Mouse (Mus musculus): ENCODE results near the gene Hist1h2bc.
"Not testable (repeated sequence)": the region's sequence is repeated elsewhere in the genome, so short reads cannot be mapped to it uniquely, and the experiment has no call there.

Gene Hist1h2bc

DNA sequence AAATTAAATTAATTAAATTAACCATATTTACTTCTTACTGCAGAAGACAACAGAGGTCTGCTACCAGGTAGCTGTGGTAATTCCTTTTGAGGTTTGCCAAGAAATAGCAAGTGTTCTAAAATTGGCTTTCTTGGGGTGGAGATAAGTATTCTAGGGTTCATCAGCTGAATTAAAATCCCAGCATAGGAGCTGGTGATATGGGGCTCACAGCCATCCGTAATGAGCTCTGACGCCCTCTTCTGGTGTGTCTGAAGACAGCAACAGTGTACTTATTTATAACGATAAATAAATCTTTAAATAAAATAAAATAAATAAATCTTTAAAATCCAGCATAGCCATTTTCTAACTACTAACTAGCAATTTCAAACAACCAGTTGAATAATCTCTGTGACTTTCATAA lies 15.8 kb downstream of the Hist1h2bc start:
- no peak for DNase-seq (ENCODE audit: low read depth, low spot score)

DNA sequence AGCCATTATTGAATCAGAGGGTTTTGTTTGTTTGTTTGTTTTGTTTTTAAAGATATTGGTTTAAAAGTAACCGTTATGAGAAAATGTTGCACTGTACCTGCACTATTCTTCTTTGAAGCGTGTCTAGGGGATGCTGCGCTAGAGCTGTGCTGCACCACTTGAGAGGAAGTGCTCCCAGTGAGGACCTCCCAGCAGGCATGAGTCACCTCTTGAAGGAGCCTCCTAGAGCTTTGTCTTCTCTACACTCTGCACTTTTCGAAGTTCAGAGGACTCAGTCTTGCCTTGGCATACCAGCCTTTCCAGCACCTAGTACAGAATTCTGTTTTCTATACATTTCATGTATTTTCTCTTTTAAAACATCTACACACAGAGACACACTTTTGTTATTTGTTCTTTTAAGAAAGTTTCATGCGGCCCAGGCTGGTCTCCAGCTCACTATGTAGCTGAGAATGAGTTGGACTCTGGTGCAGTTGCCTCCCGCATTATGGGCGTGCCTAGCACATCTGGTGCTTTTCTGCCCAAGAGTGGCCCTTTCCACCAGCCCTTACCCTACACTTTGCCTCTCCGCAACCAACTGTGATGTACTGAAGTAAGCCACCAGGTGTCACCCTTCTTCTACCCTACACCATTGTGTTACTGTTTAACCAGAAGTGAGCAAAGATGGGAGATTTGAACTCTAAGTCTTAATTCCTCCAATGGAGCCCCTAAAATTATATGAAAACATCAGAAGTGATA lies 17.0 kb downstream of the Hist1h2bc start:
- DNase-seq (ENCODE audit: low read depth, low spot score) = peak; percentile 63

DNA sequence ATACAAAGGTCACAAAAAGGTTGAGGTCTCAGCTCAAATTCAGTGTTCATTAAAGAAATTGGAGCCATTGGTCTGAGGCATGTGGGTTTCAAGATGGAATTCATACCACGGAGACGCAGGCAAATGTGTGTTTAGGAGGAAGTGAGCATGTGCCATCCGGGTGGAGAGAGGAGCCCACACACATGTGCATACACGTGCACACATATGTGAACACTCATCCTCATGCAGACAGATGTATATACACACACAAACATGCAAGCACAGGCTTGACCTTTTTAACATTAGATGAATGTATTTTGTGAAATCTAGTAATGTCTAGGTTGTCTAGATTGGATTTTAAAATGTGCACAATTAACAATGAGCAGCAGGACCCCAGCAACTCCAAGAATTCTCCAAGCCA lies 18.2 kb downstream of the Hist1h2bc start:
- DNase-seq (ENCODE audit: low read depth, low spot score) = no peak

DNA sequence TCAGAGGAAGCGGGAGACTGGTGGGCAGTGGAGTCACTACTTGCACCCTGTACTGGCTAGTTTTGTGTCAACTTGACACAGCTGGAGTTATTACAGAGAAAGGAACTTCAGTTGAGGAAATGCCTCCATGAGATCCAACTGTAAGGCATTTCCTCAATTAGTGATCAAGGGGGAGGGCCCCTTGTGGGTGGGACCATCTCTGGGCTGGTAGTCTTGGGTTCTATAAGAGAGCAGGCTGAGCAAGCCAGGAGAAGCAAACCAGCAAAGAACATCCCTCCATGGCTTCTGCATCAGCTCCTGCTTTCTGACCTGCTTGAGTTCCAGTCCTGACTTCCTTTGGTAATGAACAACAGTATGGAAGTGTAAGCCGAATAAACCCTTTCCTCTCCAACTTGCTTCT lies 18.8 kb downstream of the Hist1h2bc start:
- DNase-seq (ENCODE audit: low read depth, low spot score) = not testable (repeated sequence)

DNA sequence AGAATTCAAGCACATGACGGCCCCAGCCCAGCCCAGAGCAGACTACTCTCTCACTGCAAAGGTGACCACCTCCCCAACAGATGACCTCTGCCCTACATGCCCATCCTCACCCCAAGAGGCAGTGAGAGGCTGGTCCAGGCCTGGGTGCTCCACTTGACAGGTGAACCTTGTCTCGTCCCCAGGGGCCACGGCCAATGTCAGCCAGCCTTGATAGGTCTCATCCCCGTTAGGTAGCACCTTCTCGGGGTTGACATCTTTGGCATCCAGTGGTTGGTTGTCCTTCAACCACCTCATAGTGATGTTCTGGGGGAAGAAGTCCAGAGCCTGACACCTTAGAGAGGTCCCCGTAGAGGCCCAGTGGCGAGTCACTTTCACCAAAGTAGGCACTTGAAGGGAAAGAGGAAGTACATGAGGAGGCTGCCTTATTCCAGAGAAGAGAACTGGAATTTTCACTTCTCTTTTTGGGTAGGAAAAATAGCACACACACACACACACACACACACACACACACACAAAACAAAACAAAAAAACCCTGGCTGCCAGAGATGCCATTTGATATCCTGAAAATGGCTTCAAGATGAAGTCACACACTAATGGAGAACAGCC lies 21.9 kb downstream of the Hist1h2bc start:
- no peak for DNase-seq (ENCODE audit: low read depth, low spot score)

DNA sequence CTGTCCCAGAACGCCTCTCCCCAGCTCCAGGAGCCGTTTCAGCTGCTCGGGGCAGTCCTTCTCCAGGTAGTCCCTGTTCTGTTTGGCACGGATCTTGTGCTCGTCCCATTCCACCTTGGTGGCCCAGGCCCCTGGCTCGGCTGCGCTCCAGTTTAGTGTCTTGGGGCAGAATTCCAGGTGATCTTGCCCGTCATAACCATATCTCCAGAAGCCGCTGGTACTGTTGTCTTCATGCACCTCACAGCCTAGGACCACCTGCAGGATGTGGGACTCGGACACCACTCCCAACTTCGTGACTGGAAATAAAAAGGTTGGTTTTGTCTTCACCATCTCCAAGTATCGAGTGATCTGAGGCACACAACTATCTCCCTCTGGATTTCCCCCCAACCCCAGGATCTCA lies 22.8 kb downstream of the Hist1h2bc start:
- DNase-seq (ENCODE audit: low read depth, low spot score) = no peak

DNA sequence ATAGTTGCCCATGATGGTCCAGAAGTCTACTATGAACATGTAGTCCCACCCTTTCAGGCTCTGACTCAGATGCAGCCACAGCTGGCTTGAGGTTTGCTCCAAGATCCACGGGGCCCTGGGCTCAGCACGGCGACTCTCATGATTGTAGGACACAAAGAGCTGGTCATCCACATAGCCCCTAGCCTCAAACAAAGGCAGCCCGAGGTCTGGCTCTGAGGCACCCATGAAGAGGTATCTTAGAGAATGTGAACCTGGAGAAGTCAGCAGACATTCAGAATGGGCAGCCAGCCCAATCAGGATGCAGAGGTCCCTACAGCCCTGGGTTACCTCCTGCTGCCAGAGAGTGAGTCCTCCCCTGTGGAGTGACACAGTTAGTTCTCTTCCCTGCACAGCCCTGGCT lies 24.0 kb downstream of the Hist1h2bc start:
- no peak for DNase-seq (ENCODE audit: low read depth, low spot score)

DNA sequence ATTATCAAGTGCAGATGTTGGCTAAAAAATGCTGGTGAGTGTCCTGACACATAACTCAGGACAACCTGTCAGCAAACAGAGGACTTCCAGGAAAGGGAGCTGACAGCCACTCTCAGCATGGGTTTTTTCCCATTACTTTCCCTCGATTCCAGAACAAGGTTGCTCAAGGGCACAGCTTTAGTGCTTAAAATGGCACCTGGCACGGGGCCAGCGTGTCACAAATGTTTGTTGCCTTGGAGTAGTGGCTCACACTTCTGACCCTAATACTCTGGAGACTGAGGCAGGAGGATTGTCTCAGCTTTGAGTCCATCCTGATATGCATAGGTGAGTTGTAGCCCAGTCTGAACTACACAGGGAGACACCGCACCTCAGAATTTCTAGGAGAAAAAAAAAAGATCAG lies 24.7 kb downstream of the Hist1h2bc start:
- no peak for DNase-seq (ENCODE audit: low read depth, low spot score)

DNA sequence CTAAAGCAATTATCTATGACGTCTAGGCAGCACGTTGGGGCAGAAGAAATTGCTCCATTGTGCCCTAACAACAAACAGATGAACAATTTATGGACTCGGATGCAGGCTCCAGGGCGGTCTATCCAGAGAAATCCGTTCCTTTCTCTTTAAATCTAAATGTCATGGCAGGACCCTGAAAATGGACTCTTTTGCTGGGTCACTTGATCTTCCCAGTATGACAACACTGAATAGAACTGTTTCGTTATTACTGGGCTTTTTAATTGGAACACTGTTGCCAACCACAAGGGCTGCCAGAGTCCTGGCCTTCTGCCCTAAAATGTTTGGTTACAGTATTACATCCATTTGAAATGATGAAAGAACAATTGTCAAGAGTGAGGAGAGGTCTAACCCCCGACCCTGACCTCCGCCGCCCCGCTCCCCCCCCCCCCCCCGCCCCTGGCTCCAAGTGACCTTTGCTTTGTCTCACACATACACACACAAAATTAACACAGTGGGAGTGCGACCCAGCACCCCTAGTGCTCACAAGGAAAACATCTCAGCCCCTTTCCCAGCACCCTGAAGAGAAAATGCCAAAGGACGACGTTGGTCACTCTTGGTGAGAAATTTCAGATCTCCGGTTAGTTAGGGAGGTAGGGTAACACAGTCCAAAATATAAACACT lies 25.8 kb downstream of the Hist1h2bc start:
- DNase-seq (ENCODE audit: low read depth, low spot score) = no peak

DNA sequence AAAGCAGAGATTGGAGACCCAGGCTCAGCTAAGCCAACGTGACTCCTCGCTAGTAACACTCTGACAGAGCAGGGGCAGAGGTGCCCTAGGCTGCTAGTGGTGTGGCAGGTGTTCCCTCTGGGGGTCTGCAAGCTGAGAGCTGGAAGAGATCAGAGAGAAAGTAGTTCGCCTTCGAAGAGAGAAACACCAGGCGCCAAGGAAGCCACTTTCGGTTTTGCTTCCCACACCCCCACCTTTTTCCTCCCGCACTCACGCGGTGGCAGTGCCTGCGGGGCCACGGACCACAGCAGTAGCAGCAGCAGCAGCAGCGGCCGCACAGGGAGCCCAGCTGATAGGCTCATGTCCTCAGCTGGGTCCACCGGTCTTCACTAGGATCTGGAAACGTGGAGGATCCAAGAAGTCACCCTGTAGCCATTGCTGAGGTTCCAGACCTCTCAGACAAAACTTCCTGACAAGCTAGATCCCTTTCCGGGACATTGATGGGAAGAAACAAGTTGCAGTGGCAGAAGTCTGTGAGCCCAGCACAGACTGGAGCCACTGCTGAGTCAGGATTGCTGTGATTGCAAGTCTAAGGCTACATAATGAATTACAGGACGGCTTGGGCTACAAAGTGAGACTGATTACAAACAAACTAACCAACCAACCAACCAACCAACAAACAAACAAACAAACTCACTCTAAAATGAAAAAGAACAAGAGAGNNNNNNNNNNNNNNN lies 26.5 kb downstream of the Hist1h2bc start, which contains the start of gene Hfe:
TSS of gene Hfe (minus strand) at position 481 of the 716 bp plus-strand sequence.
- DNase-seq (ENCODE audit: low read depth, low spot score) = peak; percentile 24

DNA sequence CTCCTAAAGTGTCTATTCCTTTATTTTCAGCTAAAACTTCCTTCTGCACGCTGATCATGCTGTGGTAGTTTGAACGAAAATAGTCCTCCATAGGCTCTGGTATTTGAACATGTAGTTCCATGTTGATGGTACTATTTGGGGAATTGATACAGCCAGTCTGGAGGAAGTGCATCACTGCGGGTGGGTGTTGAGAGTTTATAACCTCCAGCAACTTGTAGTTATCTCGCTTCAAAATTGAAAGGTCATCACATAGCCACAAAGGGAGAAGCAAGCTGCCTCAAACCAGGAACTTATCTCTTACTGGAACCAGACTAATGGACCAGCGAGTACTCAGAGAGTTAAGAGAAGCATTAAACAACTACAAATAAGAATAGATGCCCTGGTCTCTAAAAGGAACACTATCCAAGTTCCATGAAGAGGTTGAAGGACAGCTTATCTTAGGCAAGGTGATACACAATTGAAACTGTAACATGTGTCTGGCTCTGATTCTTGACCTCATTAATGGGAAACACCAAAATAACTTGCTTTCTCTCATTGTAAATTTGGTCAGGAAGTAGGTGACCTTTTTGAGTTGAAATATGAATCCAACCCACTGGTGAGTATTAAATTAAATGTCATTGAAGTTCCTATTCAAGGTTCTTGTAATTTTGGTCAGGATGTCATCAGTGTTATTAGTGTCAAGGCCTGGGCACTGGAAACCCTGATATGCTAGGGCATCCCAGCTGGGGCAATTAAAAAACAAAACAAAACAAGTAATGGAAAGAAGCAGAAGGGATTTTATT lies 32.5 kb downstream of the Hist1h2bc start:
- DNase-seq (ENCODE audit: low read depth, low spot score) = no peak

DNA sequence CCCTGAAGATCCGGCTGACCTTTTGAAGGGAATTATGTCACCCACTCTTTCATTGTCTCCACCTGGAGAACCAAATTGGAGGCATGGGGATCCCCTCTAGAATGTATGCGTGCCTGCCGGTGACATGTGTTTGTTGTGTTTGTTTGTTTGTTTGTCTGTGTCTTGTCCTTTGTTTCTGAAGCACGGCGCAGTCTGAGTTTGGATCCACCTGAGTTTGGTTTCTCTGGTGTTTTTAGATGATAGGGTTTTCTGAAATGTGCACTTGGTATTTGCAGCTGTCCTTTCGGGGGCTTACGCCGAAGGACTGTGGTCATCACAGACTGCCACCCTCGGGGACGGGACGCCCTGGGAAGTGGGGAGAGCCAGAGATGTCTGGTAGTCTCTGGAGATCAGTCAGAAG lies 33.2 kb downstream of the Hist1h2bc start:
- no peak for DNase-seq (ENCODE audit: low read depth, low spot score)

DNA sequence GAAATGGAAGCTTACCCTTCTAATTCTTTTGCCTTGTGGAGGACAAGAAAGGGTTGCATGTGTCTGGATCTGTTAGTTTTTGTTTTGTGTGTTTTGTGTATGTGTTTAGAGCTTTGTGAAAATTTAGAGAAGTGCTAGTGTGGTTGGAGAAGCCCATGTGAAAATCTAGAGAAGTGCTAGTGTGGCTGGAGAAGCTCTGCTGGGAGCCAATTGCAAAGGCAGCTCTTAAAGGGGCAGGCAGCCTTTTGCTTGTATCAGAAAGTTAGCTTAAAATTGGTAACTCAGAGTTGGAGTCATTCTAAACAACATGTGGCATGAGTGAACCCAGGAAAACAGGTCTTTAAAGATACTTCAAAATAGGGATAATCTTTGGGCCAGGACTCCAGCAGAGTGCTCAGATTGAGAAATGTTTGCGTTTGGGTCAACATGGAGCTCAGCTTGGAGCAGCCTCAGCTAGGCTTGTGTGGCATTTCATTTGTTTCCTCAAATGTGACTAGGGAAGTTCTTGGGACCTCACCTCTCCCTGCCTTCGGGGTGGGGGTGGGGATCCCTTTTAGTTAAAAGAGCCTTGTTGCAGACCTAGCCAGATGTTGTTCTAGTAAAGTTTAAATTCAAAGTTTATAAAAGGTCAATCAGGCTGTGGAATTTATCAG lies 33.7 kb downstream of the Hist1h2bc start:
- DNase-seq (ENCODE audit: low read depth, low spot score) = not testable (repeated sequence)

DNA sequence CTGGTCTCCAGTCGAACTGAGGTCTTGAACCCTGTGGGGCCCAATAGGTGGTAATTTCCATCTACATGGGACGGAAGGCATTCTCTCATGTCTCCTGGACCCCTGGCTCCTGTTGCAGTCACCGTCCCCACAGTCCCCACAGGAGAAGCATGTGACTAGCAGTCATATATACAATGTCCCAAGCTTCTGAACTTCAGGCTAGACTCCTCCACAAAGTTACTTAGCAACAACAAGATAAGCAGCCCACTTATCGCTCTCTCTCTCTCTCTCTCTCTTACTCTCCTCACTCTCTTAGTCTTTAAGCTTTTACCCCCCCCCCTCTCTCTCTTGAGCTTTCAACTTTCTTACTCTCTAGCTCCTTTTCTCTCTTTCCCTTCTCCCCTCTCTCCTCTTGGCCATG lies 40.2 kb downstream of the Hist1h2bc start:
- DNase-seq (ENCODE audit: low read depth, low spot score) = no peak

DNA sequence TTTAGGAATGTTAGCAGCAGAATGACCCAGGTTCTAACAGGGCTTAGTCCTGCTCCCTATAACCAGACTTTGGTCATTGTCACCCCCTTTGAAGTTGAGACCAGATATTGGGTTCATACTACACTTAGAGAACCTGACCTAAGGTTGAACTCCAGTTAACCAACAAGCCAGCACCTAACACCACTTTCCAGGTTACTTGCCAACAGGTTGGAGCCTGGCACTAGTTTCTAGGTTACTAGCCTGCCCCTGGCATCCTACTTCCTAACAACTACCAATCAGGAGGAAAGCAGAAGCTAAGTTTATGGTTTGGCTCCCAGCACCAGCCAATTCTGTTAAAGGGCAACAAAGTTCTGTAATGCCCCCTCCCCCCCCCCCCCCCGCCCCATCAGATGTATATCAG lies 41.2 kb downstream of the Hist1h2bc start:
- DNase-seq (ENCODE audit: low read depth, low spot score) = no peak

DNA sequence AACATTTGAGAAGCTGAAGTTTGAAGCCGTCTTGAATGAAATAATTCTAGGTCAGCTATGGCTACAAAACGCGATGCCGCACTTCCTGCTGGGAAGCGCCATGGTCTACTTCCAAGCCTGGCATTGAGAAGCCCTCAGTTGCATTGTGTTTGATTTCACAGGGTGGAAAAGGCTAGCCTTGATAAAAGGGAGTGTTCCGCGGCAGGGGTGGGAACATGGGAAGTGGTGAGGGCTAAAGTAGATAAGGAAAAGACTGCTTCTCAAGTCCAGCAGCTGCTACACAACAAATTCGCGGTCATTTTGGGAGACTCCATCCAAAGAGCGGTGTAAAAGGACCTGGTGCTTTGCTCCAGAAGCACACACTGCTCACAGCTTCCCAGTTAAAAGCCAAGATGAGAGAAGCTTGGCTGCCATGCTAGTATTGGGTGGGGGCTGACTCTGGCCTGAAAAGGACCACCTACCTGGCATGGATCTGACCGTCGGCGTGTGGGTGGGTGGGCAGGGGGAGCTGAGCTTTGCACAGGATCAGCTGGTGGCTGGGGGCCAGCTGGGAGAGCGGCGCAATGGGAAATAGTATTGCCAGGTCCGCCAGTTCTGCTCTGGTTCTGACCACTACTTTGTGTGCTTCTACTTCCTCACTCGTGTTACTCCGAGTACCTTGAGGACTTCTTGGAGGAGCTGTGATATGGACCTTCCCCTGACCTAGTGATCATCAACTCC lies 44.6 kb downstream of the Hist1h2bc start:
- DNase-seq (ENCODE audit: low read depth, low spot score) = no peak

DNA sequence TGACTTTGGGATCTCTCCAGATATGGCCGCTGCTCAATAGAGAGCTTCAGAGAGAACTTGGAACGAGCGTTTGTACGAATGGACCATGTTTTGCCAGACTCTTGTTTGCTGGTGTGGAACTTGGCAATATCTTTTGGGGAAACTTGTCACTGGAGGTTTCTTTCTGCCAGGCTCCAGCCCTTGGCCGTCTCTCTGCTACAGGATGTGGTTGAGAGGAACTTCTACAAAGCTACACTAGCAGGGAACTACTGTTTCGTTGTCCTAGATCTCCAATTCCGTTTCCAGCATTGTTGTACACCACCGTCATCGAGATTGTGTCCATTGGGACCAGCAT lies 45.2 kb downstream of the Hist1h2bc start:
- no peak for DNase-seq (ENCODE audit: low read depth, low spot score)

DNA sequence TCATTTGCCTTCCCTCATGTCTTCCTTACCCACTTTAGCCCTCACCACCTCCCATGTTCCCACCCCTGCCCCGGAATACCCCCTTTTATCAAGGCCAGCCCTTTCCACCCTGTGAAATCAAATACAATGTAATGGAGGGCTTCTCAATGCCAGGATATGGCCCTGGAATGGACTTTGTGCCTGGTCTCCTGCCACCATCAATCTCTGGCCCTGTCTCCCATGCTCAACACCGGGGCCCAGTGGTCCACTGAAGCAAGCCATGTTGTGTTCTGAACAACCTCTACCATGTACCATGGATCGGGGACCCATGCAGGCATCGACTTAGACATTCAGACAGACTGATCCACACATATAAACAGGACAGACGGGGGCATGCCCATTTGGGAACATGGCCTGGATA lies 45.7 kb downstream of the Hist1h2bc start:
- DNase-seq (ENCODE audit: low read depth, low spot score) = no peak

DNA sequence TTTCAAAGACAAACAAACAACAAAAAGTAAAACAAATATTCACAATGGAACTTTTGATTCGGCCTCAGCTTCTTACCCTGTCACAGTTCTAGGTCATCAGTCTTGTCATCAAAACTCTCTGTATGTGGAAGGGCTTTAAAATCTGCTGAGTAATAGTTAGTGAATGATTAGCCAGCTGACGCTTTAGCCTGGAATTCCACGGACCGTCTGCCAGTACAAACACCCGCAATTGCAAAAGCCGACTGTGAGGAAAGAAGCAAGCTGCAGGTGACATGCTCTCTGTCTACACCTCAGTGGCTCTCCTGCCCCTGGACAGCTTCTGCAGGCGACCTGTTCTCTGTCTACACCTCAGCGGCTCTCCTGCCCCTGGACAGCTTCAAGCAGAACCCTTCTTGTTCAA lies 46.5 kb downstream of the Hist1h2bc start:
- no peak for DNase-seq (ENCODE audit: low read depth, low spot score)

DNA sequence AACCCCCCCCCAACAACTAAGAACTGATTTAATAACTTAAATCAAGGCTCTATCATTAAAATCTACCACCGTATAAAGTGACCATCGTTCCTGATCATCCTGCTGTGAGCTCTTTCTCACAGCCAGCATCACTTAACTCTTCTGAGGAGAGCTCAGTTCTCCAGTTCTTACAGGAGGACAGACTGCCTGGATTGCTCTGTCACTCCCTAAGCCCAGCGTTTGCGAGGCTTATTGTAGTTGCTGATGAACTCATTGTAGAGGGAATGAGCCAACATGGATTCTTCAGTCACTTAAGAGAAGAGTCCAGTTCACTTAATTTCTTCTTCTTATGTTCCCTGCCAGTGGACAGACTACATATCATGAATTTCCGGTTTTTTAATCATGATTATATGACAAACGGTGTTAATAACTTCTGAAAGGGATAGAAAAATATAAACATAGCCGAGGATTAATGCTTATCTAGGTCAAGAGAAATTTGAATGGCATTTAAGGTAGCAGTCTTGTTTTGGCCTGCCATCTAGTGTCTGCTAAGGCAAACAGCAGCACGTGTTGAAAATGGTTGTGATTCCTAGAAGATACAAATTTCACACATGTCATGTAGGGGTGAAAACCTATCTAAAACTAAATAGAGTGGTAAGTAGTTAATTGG lies 48.3 kb downstream of the Hist1h2bc start:
- no peak for DNase-seq (ENCODE audit: low read depth, low spot score)
